Mouse (Mus musculus): ENCODE measurements around the gene Gm17067.
A peak's percentile ranks its signal among the peaks of the same experiment; 100 is the strongest.
"Not testable (repeated sequence)": the region's sequence is repeated elsewhere in the genome, so short reads cannot be mapped to it uniquely, and the experiment has no call there.

Gene Gm17067

GRCm38 (mm10) chr7:42726917-42727316 is at the start of gene Gm17067:
Gm17067 (minus strand) TSS chr7:42727017.
- DNase-seq (ENCODE audit: low spot score in 2 of 2), result not testable (repeated sequence)

DNA sequence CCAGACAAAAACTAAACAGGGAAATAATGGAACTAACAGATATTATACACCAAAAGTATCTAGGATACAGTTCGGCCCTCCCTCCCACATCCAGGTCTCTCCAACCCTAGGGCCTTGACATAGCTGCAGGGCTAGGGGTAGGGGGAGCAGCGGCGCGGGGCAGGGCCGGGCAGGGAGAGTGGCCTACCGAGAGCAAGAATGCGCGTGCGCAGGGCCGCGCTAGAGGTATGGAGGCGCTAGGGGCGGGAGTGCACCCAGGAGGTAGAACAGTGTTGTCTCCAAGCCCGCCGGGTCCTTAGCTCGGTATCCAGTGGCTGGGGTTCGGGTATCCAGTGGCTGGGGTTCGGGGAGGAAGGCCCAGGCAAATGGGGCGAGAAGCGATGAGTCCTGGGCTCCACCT is 23.0 kb upstream of the Gm17067 start:
- DNase-seq (ENCODE audit: low spot score in 2 of 2), result no peak

DNA sequence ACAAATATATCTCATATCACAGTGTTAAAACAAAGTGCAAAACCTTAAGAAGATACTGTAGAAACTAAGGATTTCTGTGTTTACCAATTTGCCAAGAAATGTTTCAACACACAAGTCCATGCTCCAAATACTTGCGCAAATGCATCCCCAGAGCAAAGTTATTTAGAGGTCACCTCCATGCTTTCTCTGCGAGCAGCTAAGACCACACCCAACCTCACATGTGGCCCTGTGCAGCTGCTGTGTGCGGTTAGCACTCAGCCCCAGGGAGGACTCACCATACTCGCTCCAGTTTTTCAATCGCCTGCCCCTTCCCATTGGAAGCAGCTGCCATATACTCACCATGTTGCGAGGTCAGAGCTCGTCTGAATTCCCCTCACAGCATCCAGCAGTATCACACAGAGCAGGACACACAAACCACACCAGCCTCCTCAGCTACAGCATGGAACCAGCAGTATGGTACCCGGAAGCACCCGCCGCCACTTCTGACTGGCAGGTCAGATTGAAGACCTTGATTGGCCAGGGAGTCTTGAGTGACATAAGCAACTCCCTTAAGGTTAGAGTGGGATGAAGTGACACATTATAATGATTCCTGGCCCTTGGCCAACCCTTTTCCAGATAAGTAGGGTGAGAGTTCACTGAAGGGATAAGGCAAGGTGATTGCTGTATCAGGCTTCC is 11.9 kb upstream of the Gm17067 start:
- DNase-seq (ENCODE audit: low spot score in 2 of 2), result no peak

GRCm38 (mm10) chr7:42693251-42693650 is 33.6 kb downstream of the Gm17067 start:
- peak in 1 of 2 experiments; percentile 23 for DNase-seq (ENCODE audit: low spot score in 2 of 2)

DNA sequence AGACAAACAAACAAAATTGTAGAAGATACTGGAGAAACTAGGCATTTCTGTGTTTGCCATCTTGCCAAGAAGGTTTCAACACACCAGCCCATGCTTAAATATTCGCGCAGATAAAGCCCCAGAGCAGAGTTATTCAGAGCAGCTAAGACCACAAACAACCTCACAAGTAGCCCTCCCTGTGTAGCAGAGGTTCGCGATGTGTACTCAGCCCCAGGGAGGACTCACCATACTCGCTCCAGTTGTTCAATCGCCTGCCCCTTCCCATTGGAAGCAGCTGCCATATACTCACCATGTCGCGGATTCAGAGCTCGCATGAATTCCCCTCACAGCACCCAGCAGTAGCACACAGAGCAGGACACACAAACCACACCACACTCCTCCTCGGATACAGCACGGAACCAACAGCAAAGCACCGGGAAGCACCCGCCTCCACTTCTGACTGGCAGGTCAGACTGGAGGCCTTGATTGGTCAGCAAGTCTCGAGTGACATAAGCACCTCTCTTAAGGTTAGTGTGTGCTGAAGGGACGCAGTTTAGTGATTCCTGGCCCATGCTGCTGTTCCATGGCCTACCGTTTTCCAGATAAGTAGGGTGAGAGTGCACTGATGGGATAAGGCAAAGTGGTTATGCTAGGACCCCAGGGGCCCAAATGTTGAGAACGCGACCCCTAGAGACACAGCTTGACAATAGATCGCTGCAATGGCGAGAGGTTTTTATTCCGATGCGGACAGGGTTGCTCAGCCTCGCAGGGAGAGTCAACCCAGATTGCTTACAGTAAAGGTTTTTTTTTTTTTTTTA is 34.3 kb downstream of the Gm17067 start, which contains the start of gene Zfp975:
TSS of gene Zfp975 (minus strand) at position 381 of the 797 bp plus-strand sequence.
- peak; percentile 83 to 85 for DNase-seq (ENCODE audit: low spot score in 2 of 2)

GRCm38 (mm10) chr7:42680081-42680480 is 46.7 kb downstream of the Gm17067 start:
- DNase-seq (ENCODE audit: low spot score in 2 of 2), result not testable (repeated sequence)

DNA sequence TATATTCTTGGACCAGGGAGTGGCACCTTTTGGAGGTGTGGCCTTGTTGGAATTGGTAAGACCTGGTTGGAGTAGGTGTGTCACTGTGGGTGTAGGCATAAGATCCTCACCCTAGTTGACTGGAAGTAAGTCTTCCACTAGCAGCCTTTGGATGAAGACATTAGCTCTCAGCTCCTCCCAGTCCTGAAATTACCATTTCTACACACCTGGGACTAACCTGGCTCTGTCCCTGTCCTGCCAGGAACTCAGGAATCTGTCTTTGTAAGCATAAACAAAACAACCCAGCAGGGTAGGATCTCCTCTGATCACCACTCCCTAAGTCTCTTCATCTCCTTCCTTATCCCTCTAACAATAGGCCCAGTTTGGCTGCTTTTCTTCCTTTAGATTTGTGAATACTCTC is 47.2 kb downstream of the Gm17067 start:
- not testable (repeated sequence) for DNase-seq (ENCODE audit: low spot score in 2 of 2)

GRCm38 (mm10) chr7:42660140-42660539 is 66.7 kb downstream of the Gm17067 start:
- not testable (repeated sequence) for DNase-seq (ENCODE audit: low spot score in 2 of 2)
